Mouse (Mus musculus): ENCODE results near the gene Ppp2r1b. TPM values are rescaled to one million over a fixed set of nuclear protein-coding genes. Genes with fewer than 3 reads are reported as not detected.

Ppp2r1b gene
- polyA plus RNA-seq, 1 experiment from 2014 or later, result 109 TPM

DNA sequence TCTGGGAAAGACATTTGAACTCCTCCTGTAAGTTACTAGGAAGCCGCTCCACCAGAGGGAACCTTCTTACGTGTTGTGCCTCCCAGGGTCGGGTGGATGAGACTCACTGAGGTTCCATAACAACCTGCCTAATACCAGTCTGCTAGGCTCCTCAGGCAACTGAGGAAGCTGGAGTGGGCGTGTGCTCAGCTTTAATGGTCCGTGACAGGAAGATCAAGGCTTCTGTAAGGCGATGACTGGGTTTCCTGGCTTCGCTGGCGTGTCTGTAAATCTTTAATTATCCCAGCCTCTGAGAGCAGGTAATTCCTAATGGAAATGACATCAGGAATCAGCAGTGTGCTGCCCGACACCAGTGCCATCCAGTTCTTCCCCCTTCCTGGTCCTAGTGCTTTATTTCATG is 446 bp downstream of the Ppp2r1b start:
- no peak overlapping the region for H3K9ac ChIP-seq
- H3K36me3 ChIP-seq (replicated peaks), result peaks cover 14% of the 10 kb centered on the region
- ATAC-seq (ENCODE audit: low FRiP score), result no peak
- H3K4me1 ChIP-seq, result peaks cover 6% of the 10 kb centered on the region
- H3K27me3 ChIP-seq, result 0 out of 2 replicates have a peak, but pooled peaks cover 3% of the 10 kb centered on the region
- no peak overlapping the region for H3K4me3 ChIP-seq (replicated peaks)
- H3K9me3 ChIP-seq, result no peaks in the 10 kb centered on the region
- no peak overlapping the region for H3K4me2 ChIP-seq
- WGBS, result 80% methylated on average over 9 of the region's 9 CpGs
- no peak overlapping the region for H3K27ac ChIP-seq

GRCm38 (mm10) chr9:50847133-50847532 is 2.0 kb downstream of the Ppp2r1b start:
- H3K9me3 ChIP-seq, result no peaks in the 10 kb centered on the region
- peaks cover 14% of the 10 kb centered on the region for H3K36me3 ChIP-seq (replicated peaks)
- ATAC-seq (ENCODE audit: low FRiP score), result no peak
- 91% methylated on average over 6 of the region's 6 CpGs for WGBS
- peaks cover 6% of the 10 kb centered on the region for H3K4me1 ChIP-seq
- H3K4me2 ChIP-seq, result no peak overlapping the region
- no peak overlapping the region for H3K4me3 ChIP-seq (replicated peaks)
- H3K9ac ChIP-seq, result no peak overlapping the region
- no peak overlapping the region for H3K27ac ChIP-seq
- 0 out of 2 replicates have a peak, but pooled peaks cover 7% of the 10 kb centered on the region for H3K27me3 ChIP-seq

GRCm38 (mm10) chr9:50847606-50848368 is 2.7 kb downstream of the Ppp2r1b start:
- H3K9me3 ChIP-seq, result no peaks in the 10 kb centered on the region
- peaks cover 8% of the 10 kb centered on the region for H3K4me1 ChIP-seq
- ATAC-seq (ENCODE audit: low FRiP score), result no peak
- H3K9ac ChIP-seq, result no peak overlapping the region
- H3K4me3 ChIP-seq (replicated peaks), result no peak overlapping the region
- H3K36me3 ChIP-seq (replicated peaks), result peaks cover 12% of the 10 kb centered on the region
- 74% methylated on average over 12 of the region's 12 CpGs for WGBS
- H3K27ac ChIP-seq, result no peak overlapping the region
- no peak overlapping the region for H3K4me2 ChIP-seq
- 0 out of 2 replicates have a peak, but pooled peaks cover 7% of the 10 kb centered on the region for H3K27me3 ChIP-seq

DNA sequence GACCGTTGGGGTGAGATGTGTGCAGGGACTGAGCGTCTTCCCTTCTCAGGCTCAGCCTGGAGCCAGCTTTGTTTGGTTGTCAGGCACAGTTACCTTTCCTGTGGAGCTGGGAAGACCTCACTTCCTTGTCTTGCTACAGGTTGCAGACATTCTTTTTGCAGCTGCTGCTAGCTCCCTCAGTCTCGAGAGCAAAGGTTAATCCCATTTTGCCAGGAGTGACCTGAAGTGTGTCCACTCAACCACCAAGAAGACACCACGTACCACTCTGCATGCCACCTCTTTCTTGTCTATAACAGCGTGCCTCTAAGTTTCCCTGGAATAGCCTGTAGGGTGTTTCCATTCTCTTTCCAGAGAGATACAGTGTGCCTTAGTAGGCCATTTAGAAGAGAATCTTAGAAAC is 3.7 kb downstream of the Ppp2r1b start:
- WGBS, result 65% methylated on average over 5 of the region's 5 CpGs
- Histone ChIP-seq H3K36me3 (replicated peaks) (peaks cover 8% of the 10 kb centered on the region), H3K9me3 (no peaks in the 10 kb centered on the region), H3K9ac (no peak overlapping the region), H3K27me3 (0 out of 2 replicates have a peak, but pooled peaks cover 7% of the 10 kb centered on the region), H3K4me2 (no peak overlapping the region), H3K27ac (no peak overlapping the region), H3K4me1 (peaks cover 13% of the 10 kb centered on the region), H3K4me3 (replicated peaks) (no peak overlapping the region)
- ATAC-seq (ENCODE audit: low FRiP score), result no peak

DNA sequence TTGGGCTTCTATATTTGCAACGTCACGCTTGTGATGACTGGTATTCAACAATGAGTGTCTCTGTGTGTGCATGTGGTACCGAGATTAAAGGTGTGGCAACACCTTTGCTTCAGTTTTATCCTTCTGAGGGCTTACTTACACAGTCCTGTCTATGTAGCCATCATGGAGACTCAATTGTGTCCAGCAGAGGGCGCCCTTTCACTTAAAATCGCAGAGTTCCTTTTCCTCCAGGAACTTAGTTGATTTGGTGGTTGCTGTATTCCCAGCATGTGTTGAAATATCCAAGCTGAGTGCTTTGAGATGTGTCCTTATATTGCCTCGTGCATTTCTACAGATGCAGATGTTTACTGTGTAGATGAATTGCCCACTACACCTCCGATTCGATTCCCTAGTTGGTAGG is 4.1 kb downstream of the Ppp2r1b start:
- Histone ChIP-seq H3K9ac (no peak overlapping the region), H3K36me3 (replicated peaks) (peaks cover 7% of the 10 kb centered on the region; the same call in 1 of the 2 replicates), H3K9me3 (no peaks in the 10 kb centered on the region), H3K4me2 (no peak overlapping the region), H3K4me3 (replicated peaks) (no peak overlapping the region), H3K27me3 (0 out of 2 replicates have a peak, but pooled peaks cover 7% of the 10 kb centered on the region), H3K4me1 (peaks cover 13% of the 10 kb centered on the region), H3K27ac (no peak overlapping the region)
- ATAC-seq (ENCODE audit: low FRiP score), result peak; percentile 76
- WGBS, result 23% methylated on average over 8 of the region's 8 CpGs

DNA sequence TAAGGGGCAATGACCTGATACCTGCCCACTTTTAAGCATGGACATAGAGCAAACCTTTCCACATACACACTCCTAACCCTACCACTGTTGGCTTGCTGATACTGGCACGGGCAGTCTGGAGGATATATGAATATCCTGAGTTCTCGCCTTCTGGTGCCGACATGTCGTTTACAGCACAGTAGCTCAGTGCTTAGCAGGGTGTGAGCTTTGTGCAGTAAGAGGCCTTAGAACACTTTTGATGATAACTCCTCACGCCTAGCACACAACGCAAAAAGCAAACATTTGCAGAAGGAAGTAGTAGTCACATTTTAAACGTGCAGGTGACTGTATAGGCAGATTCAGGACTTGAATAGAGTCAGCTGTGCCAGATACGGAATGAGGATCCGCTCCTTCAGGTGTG is 4.7 kb downstream of the Ppp2r1b start:
- H3K36me3 ChIP-seq (replicated peaks), result peaks cover 2% of the 10 kb centered on the region; the same call in 1 of the 2 replicates
- H3K27ac ChIP-seq, result no peak overlapping the region
- no peak overlapping the region for H3K4me3 ChIP-seq (replicated peaks)
- no peak overlapping the region for H3K4me2 ChIP-seq
- ATAC-seq (ENCODE audit: low FRiP score), result no peak
- no peak overlapping the region for H3K9ac ChIP-seq
- H3K4me1 ChIP-seq, result peaks cover 13% of the 10 kb centered on the region
- no peaks in the 10 kb centered on the region for H3K9me3 ChIP-seq
- 82% methylated on average over 9 of the region's 9 CpGs for WGBS
- H3K27me3 ChIP-seq, result 0 out of 2 replicates have a peak, but pooled peaks cover 7% of the 10 kb centered on the region

DNA sequence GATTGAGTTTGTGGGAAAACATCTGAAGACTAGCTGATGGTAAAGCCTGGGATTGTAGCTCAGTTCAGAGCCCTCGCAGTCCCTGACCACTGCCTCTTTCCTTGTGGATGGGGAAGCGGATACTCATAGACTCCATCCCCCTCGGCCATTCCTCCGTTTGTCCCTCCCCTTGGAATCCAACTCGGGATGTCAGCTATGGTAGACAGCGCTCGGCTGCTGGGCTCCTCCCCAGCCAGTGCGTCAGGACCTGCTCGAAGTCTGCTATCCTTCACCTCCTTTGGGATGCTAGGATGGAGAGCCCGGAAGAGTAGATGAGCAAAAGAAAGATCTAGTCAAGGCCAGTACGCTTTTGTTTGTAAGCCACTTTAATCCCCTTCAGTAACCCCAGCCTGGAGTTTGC is 5.2 kb downstream of the Ppp2r1b start:
- Histone ChIP-seq H3K27me3 (0 out of 2 replicates have a peak, but pooled peaks cover 7% of the 10 kb centered on the region), H3K36me3 (replicated peaks) (no peaks in the 10 kb centered on the region), H3K4me2 (no peak overlapping the region), H3K9ac (no peak overlapping the region; the same call in 1 of the 2 replicates), H3K4me1 (peaks cover 13% of the 10 kb centered on the region), H3K9me3 (no peaks in the 10 kb centered on the region), H3K4me3 (replicated peaks) (no peak overlapping the region), H3K27ac (no peak overlapping the region)
- ATAC-seq (ENCODE audit: low FRiP score), result no peak
- WGBS, result 17% methylated on average over 11 of the region's 11 CpGs

- Histone ChIP-seq H3K36me3 (replicated peaks) (no peaks in the 10 kb centered on the region), H3K4me2 (no peak overlapping the region), H3K4me1 (peaks cover 13% of the 10 kb centered on the region), H3K9me3 (no peaks in the 10 kb centered on the region), H3K27ac (no peak overlapping the region), H3K27me3 (0 out of 2 replicates have a peak, but pooled peaks cover 7% of the 10 kb centered on the region), H3K4me3 (replicated peaks) (no peak overlapping the region), H3K9ac (no peak overlapping the region)
- ATAC-seq (ENCODE audit: low FRiP score), result no peak
- WGBS, result 36% methylated on average over 8 of the region's 8 CpGs
Measured at GRCm38 (mm10) chr9:50850713-50851112, 5.6 kb downstream of the Ppp2r1b start.

GRCm38 (mm10) chr9:50852634-50853349 is 7.7 kb downstream of the Ppp2r1b start:
- Histone ChIP-seq H3K4me3 (replicated peaks) (no peak overlapping the region), H3K9ac (no peak overlapping the region), H3K27me3 (0 out of 2 replicates have a peak, but pooled peaks cover 7% of the 10 kb centered on the region), H3K9me3 (no peaks in the 10 kb centered on the region), H3K4me2 (no peak overlapping the region), H3K27ac (0 out of 2 replicates have a peak overlapping the region, but pooled peaks have one; percentile 25), H3K4me1 (peaks cover 22% of the 10 kb centered on the region), H3K36me3 (replicated peaks) (no peaks in the 10 kb centered on the region)
- 77% methylated on average over 17 of the region's 17 CpGs for WGBS
- no peak for ATAC-seq (ENCODE audit: low FRiP score)

GRCm38 (mm10) chr9:50854376-50854775 is 9.3 kb downstream of the Ppp2r1b start:
- Histone ChIP-seq H3K4me1 (peaks cover 29% of the 10 kb centered on the region), H3K9me3 (no peaks in the 10 kb centered on the region), H3K9ac (no peak overlapping the region), H3K4me2 (no peak overlapping the region), H3K27ac (no peak overlapping the region), H3K27me3 (0 out of 2 replicates have a peak, but pooled peaks cover 7% of the 10 kb centered on the region), H3K4me3 (replicated peaks) (no peak overlapping the region), H3K36me3 (replicated peaks) (peaks cover 3% of the 10 kb centered on the region)
- no peak for ATAC-seq (ENCODE audit: low FRiP score)
- WGBS, result 76% methylated on average over 8 of the region's 8 CpGs

DNA sequence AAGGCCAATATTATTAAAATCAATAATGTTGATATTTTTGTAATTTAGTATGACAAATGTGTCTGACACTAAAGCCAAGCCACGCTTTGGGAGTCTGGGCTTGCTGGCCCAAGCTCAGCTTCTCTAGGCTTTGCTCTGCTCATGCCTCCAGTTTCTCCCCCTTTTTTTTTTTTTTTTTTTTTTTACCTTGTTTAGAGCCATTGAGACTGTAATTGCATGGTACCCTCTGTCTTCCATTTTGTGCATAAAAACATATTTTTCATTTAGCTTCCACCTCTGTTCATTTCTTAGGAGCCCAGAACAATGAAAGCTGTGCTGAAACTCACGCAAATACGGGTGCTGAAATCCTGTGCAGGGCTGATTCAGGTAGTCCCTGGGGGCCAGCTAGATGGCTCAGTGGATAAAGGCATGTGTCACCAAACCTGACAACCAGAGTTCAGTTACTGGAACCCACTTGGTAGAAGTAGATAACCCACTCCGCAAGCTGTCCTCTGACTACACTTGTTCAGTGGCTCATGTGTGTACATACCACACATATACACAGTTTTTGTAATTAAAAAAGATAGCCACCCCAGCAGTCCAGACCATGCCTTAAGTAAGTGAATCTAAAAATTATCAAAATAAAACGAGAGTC is 10.1 kb downstream of the Ppp2r1b start:
- Histone ChIP-seq H3K4me2 (no peak overlapping the region), H3K36me3 (replicated peaks) (peaks cover 12% of the 10 kb centered on the region), H3K27ac (no peak overlapping the region), H3K27me3 (0 out of 2 replicates have a peak, but pooled peaks cover 7% of the 10 kb centered on the region), H3K9ac (no peak overlapping the region), H3K4me3 (replicated peaks) (no peak overlapping the region), H3K4me1 (peaks cover 26% of the 10 kb centered on the region), H3K9me3 (no peaks in the 10 kb centered on the region)
- ATAC-seq (ENCODE audit: low FRiP score), result no peak
- 88% methylated on average over 5 of the region's 5 CpGs for WGBS

DNA sequence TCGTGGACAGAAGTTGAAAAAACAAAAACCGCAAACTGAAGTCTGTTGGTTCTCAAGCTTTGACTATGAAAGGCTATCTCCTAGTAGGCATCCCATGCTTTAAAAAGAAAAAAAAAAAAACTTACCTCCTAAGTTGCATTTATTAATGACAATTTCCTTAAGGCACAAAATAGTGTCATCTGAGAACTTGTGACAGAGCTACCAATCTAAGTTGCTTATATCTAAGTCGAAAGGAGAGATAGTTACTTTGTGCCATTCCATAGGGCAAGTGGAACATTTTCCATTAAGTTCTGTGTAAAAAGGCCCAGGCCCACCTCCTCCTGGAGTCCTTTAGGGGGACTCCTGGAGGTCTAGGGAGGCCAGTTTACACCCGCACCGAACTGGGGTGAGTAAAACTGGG is 10.7 kb downstream of the Ppp2r1b start:
- no peak for ATAC-seq (ENCODE audit: low FRiP score)
- Histone ChIP-seq H3K4me2 (peak overlapping the region; percentile 57), H3K27ac (peak overlapping the region; percentile 76), H3K4me1 (peaks cover 23% of the 10 kb centered on the region), H3K36me3 (replicated peaks) (peaks cover 17% of the 10 kb centered on the region), H3K9me3 (no peaks in the 10 kb centered on the region), H3K9ac (no peak overlapping the region), H3K4me3 (replicated peaks) (no peak overlapping the region), H3K27me3 (0 out of 2 replicates have a peak, but pooled peaks cover 4% of the 10 kb centered on the region)
- 63% methylated on average over 5 of the region's 5 CpGs for WGBS
